Mouse (Mus musculus): ENCODE results near the gene Pkp3. TPM values are rescaled to one million over a fixed set of nuclear protein-coding genes. Genes with fewer than 3 reads are reported as not detected.

The Pkp3 gene
- total RNA-seq, 2 experiments from 2014 or later: 1.4 to 1.5 TPM

DNA sequence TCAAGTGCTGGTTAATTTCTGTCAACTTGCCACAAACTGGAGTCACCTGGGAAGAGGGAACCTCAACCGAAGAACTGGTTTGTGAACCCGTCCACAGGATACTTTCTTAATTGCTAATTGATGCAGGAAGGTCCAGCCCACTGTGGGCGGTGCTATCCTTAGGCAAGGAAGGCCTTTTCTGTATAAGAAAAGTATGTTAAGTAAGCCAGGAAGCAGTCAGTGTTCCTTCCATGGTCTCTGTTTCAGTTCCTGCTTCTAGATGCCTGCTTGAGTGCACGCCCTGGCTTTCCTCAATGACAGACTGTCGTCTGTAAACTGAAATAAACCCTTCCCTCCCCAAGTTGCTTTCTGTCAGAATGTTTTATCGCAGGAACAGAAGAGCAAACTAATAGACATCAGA lies 21.0 kb upstream of the Pkp3 start:
- no peak for DNase-seq

DNA sequence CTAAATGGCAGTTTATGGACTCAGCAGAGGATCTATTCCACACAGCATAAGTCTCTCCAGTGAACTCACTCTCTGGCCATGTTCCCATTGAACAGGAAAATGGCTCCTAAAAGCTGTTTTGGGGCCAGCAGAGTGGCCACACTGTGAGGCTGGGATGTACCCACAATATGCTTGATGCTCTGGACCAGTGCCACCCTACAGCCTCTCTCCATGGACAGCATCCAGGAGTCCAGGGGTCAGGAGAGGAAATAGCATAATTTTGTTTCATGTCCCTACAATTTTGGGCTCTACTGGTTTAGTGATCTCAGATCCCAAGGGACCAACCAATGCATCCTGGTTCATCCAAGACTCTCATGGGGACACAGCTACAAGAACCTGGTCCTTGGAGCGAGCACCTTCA lies 20.5 kb upstream of the Pkp3 start:
- no peak for DNase-seq

DNA sequence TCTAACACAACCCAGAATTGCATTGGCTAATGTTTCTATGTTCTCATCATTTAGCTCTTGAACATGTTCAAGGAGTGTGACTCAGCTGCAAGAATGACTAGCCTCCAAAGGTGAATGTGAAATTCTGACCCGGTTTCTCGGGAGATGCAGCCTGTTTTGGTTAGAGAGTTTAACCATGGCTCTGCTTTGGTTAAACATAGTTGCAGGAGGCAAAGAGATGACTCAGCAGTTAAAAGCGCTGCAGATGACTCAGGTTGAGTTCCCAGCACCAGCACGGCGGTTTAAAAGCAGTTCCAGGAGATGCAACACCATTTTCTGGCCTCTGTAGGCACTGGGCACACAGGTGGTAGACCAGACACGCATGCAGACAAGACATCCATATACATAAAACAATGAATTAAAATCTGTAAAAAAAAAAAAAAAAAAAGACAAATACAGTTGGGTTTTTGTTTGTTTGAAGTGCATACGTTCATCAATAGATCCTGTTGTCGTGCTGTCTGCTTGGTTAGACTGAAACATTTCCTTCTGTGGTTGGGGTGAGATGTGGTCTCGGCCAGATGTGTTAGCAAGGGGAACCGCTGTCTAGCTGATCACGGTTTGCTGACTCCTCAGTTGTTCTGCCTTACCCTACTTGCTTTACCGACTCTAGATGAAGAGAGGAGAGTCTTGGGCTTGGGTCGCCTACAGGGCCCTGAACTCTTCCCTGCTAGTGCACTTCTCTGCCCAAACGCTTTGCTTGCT lies 19.2 kb upstream of the Pkp3 start:
- DNase-seq: no peak

DNA sequence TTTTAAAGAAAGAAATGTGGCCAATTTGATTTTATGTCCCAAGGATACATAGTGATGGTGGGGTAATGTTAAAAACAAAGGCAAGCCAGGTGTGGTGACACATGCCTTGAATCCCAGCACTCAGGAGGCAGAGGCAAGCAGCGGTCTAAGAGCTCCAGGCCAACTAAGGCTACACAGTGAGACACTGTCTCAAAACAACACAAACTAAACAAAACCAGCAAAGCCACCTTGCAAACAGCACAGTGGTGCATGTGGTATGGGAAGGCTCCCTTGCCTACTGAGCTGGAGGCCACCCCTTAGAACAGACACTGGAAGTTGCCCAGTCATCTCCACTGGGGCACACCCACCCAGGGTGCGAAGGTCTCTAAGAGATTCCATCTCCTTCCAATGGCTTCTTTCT lies 18.1 kb upstream of the Pkp3 start:
- no peak for DNase-seq

DNA sequence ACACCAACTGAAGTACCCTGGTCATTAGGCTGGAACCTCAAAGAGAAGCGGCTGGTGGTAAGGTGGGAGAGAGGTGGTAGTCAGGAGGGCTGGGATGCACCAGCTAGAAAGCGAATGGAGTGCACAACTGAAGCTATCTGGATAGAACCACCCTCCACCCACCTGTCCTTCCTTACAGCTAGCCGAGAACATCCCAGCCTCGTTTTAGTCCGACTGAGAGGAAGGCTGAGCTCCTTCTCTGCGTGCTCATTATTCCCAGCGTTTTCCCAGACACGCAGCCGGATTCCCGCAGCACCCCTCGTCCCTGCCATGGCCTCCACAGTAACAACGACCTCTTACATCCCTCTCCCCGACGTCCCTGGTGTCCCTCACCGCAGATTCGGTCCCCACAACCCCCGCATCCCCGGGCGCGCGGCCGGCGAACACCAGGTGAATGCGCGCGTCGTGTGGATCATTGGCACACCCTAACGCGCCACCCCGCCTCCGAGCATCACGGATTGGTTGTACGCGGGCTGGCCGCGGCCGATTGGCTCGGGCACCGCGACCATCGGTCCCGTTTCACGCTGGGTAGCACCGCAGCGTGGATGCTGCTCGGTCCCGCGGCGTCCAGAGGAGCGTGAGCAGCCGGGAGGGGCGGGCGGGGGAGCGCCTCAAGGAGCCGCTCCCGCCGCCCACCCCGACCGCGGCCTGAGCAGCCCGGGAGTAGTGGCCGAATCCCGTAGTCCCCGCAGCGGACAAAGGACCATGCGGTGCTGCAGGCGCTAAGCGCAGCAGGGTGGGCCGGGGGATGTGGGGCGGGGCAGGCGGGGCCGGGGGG lies 17.4 kb upstream of the Pkp3 start, which contains the start of gene B4galnt4:
B4galnt4 (plus strand) TSS at position 679 of the 817 bp plus-strand sequence.
- peak; percentile 74 to 84 for DNase-seq

DNA sequence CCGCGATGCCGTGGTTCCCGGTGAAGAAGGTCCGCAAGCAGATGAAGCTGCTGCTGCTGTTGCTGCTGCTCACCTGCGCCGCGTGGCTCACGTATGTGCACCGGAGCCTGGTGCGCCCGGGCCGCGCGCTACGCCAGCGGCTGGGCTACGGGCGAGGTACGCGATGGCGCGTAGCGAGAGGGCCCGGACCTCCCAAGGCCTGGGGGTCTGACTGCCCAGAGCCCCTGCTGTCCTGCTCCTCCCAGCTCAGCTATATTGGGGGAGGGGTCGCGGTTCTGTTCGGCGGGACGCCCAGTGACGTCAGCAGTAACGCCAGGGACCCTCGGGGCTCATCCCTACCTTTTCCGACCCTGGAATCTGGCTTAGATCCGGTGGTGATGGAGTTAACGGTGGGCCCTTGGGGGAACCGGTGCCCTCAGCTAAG lies 16.7 kb upstream of the Pkp3 start:
- DNase-seq: no peak

DNA sequence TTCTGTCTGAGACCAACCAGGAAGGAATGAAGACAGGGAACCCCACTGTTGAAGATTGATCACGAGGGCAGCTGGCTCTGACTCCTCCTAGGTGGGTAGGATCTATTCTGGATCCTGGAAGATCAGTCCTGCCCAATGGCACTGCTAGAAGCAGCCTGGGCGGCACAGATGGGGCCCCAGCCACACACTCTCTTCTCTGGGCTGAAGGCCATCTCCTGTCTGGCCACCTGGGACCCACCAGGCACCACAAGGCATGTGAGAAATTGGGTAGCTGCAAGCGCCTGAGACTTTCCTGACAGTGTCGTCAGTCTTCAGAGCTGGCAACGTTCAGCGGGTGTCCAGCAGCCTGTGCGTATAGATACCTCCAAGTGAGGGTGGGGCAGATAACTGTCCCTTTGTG lies 15.5 kb upstream of the Pkp3 start:
- no peak for DNase-seq

DNA sequence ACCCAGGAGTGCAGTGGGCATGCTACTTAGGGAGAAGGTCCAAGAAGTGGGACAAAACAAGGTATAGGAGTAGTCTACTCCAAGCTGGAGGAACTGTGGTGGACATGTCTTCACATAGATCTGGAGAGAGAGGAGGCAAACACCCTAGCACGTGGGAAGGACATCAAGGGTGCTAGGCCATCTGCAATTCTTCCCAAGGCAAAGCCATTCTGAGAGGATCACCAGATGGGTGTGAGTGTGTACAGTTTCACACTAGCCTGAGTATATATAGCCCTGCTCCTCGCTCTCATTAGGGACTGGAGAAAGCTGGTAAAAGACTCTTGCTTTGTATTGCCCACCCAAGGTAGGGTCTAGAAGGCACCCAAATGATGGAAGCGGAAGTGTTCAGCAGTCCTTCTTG lies 14.7 kb upstream of the Pkp3 start:
- DNase-seq: no peak

DNA sequence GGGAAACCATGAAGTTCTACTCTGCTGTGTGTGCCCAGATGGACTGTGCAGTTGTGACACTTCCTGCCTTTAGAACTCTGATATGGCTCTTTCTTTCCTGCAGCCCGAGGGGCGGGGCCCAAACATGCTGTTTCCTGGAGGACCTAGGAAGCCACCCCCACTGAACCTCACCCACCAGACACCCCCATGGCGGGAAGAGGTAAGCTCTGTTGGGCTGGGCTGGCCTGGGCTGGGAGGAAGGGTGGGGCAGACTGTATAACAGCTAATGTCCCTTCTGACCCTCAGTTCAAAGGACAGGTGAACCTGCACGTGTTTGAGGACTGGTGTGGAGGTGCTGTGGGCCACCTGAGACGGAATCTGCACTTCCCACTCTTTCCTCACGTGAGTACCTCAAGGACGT lies 13.8 kb upstream of the Pkp3 start:
- no peak for DNase-seq

DNA sequence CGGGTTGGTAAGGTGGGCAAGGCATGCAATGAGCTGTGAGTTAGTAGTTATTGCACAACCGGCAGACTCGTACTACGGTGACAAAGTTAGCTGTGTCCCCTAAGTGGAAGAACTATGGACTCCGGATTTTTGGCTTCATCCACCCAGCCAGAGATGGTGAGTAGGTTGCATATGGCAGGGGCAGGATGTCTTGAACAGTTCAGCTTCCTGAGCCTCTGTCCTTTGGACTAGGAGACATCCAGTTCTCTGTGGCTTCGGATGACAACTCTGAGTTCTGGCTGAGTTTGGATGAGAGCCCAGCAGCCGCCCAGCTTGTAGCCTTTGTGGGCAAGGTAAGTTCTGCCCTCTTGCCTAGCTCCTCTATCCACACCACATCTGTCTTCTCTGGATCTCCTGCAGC lies 13.4 kb upstream of the Pkp3 start:
- no peak for DNase-seq

DNA sequence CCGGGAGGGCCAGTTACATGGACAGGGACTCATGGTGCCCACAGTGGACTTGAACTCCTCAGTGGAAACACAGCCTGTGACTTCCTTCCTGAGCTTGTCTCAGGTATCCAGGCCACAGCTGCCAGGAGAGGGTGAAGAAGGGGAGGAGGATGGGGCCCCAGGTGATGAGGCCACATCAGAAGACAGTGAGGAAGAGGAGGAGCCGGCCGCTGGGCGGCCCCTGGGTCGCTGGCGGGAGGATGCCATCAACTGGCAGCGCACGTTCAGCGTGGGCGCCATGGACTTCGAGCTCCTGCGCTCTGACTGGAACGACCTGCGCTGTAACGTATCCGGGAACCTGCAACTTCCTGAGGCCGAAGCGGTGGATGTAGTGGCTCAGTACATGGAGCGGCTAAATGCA lies 9.7 kb upstream of the Pkp3 start:
- no peak for DNase-seq

DNA sequence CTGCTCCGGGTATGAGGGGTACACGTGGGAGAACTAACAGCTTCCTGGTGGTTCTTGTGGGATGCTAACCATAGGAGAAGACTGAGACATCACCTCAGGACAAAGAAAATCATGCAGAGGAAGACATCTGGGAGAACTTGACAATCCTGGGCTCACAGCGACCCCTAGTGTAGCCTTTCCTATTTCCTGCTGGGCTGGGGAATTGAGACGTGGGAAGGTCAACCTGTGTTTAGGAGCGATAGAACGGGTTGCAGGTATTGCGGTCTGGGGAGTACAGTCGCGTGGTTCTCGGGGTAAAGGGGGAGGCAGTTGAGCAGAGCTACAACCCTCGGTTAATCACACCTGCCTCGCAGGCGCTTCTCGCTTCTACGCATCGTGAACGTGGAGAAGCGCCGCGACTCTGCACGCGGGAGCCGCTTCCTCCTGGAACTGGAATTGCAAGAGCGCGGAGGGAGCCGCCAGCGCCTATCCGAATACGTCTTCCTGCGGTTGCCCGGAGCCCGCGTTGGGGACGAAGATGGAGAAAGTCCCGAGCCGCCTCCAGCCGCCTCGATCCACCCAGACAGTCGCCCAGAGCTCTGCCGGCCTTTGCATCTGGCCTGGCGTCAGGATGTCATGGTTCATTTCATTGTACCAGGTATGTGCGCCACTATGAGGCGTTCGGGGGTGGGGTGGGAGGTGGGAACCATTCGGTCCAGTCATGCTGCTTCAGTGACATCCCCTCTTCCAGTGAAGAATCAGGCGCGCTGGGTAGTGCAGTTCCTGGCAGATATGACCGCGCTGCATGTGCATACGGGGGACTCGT lies 7.8 kb upstream of the Pkp3 start:
- DNase-seq: peak; percentile 67 to 87

DNA sequence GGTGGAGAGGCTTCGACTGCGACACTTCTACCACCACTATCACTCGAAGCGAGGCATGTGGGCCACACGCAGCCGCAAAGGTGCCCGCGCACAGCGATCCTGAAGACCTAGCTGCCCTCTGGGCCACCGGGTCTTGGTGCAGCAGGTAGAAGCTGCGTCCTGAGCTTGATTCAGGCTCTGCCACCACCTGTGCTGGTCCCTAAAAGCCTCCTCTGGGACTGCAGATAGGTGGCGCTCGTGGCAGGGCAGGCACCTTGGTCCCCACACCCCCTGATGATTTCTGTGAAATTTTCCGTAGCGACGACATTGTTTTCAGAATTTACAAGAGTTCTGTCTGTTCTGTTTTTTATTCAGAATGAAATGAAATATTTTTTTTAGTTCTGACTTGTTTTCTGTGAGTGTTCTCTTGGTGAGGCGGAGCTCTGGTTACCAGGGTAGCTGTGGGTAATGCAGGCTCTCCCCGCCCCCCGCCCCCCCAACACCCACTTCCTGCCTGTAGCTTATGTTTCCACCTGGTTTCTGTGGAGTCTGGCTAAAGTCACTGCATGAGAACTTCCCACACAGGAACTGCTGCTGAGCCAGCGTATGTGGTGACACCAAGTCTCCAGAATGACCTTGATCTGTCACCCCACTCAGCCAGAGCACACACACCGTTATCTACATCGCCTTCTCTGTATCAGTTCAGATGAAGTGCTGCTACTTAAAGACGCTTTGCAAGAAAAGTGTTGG lies 5.8 kb upstream of the Pkp3 start:
- DNase-seq: peak; percentile 34 to 38

DNA sequence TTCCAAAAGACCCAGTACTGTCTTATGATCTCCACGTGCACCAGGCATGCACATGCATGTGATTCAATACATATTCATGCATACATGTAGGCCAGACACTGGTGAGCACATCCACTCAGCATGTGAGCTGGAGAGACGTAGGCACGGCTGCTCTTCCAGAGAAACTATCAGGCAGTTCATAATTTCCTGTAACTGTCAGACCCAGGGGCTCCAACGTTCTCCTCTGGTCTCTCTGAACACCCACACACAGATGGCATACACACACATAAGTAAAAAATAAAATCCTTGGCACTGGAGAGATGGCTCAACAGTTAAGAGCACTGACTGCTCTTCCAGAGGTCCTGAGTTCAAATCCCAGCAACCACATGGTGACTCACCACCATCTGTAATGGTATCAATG lies 4.2 kb upstream of the Pkp3 start:
- DNase-seq: no peak

DNA sequence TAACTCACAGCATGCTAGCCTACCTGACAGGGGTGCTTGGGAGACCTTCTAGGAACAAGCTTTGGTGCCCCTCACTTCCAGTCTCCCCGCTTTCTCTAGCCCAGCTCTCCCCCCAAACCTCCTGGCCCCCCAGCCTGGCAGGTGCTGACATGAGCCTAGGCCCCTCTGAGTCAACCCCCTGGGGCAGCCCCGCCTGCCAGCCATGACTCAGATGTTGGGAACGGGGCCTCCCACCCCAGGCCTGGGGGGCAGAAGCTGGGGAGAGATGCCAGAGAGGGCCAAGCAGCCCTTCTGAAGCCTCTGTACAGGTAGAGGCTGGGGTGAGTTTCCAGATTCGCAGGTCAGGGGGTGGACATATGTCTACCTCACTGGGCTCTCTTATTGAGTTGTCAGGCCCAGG lies 858 bp downstream of the Pkp3 start:
- DNase-seq: no peak

DNA sequence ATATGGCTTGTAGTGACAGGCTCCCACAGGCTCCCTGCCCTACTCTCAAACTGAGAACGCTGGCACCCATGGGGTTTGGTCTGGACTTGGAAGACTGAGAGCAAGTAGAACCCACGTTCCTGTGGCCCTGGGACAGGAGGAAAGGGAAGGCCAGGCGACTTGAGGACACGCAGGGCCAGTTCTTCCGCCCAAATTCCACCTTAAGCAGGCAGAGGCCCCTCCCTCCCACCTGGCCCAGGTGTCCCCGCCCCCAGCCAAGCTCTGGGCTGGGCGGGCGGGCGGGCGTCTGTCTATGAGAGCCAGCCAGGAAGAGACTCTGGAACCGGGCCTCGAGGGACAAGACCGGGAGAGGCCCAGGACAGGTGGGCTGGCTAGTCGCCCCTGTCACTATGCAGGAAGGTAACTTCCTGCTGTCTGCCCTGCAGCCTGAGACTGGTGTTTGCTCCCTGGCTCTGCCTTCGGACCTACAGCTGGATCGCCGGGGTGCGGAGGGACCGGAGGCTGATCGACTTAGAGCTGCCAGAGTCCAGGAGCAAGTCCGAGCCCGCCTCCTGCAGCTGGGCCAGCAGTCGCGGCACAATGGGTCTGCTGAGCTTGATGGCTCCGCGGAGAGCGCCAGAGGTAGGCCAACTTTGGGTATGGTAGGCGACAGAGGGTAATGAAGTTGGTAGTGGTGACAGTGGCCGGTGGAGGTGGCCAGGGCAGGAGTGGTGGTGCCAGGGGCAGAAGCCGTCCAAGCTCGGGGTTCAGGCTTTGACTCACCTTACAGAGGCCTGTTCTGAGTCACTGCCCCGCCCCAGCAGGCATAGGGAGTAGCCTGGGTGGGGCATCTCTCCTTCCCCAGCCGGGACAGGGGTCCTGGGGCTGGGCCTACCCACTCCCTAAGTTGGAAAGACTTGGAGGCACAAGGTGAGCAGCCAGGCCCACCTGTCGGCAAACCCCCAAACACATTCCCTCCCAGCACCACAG lies 1.7 kb downstream of the Pkp3 start:
- no peak for DNase-seq

DNA sequence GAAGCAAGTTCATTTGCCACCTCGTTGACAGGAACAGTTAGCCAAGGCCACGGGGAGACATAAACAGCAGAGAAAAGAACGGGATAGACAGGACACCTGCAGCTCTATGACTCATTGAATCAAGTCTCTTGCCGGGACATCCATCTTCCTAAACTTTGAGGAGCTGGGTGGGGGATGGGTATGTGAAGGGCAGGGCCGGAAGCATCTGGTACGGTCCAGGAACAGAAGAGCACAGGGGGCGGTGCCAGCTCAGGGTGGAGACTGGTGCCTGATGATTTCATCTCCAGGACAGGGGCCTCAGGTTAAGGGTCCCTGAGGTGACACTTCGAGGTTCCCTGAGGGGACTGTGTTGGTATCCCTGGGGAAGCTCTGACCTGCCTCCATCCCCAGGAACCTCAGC lies 9.9 kb downstream of the Pkp3 start:
- DNase-seq: peak in 1 of 2 experiments; percentile 23

DNA sequence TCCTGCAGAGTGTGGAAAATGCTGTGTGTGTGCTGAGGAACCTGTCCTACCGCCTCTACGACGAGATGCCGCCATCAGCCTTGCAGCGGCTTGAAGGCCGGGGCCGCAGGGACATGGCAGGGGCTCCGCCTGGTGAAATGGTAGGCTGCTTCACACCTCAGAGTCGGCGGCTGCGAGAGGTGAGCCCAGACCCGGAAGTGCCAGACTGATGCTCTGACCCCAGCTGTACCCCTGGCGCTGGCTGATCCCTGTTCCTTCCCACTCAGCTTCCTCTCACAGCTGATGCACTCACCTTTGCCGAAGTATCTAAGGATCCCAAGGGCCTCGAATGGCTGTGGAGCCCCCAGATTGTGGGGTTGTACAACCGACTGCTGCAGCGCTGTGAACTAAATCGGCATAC lies 10.5 kb downstream of the Pkp3 start:
- DNase-seq: no peak

DNA sequence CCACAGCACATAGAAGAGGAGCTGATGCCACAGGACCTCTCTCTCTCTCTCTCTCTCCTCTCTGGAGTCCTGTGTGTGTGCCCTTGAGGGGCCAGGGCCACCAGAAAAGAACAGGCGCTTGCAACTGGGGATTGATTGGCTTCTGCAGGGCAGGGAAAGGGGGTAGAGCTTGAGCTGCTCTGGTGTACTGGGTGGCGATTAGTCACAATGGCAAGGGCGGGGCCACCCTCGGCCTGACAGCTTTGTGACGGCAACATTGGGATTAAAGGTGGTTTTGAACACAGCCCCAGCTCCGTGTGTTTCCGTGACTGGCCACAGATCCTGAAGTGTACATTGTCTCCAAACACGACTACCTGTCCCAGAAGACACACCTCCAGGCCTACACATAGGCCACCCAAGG lies 12.2 kb downstream of the Pkp3 start:
- peak; percentile 43 for DNase-seq

DNA sequence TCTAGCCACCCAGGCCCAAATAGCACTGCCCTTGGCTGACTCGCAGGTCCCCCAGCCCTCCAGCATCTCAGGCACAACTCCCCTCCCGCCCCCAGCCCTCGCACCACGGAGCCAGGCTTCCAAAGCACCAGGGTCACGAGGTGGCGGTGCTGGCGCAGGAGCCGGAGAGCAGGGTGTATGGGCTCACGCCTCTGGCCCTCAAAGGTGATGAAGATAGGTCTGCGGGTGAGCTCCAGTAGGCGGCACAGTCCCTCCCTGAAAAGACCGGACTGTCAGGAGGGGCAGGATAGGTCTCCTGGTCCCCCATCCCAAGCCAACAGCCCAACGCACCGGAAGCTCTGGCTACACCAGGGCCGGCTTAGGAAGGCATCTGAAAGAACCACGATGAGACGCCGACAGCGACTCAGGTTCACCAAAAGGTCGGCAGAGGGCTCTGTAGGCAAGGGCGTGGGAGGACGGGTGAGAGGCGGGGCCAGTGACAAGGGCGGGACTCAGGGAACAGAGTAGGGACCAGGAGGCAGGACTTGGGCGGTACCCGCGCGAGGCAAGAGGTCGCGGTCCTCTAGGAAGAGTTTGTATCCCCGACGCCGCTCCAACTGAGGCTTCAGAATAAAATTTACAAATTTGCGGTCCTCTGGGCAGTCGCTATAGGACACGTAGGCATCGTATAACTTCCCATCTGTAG lies 14.2 kb downstream of the Pkp3 start:
- peak; percentile 94 to 95 for DNase-seq
